In genomic region chr15:78900585-78901421, GRCm38 (mm10) we compare ENCODE assay signal across 9 mouse cellular contexts. TPM values are rescaled to one million over a fixed set of nuclear protein-coding genes. Genes with fewer than 3 reads are reported as not detected.
DNase-seq lines count a peak whose midpoint lies in the region; ATAC-seq and TF ChIP-seq lines count a peak whose summit lies in the region.
"Had no signal": no experiment of that assay in that cellular context is flagged by ENCODE, and none has a peak within 500 bp of the region (broad histone marks: within the 10 kb centered on the region; RNA-seq: fewer than 3 reads in every experiment).

No protein-coding gene starts in this region.

- H3K4me3 ChIP-seq in layer of hippocampus, adult 2 months, result peak overlapping the region; percentile 87
- peak overlapping the region; percentile 83 for H3K4me3 ChIP-seq in embryonic facial prominence, embryonic 13.5 days
- peak overlapping the region; percentile 66 for H3K4me3 ChIP-seq in intestine, embryonic 15.5 days (replicated peaks)
- H3K4me3 ChIP-seq in midbrain, postnatal 0 days (ENCODE audit: low read depth, low read length), result peak overlapping the region; percentile 46

- peaks cover 37% of the 10 kb centered on the region for H3K36me3 ChIP-seq in embryonic facial prominence, embryonic 13.5 days
- peaks cover 17% of the 10 kb centered on the region for H3K36me3 ChIP-seq in intestine, embryonic 15.5 days
- peaks cover 2% of the 10 kb centered on the region; the same call in 1 of the 2 replicates for H3K36me3 ChIP-seq in midbrain, postnatal 0 days (ENCODE audit: insufficient read depth, low read length)

- peaks cover 57% of the 10 kb centered on the region for H3K4me1 ChIP-seq in embryonic facial prominence, embryonic 13.5 days
- peaks cover 50% of the 10 kb centered on the region for H3K4me1 ChIP-seq in intestine, embryonic 15.5 days (replicated peaks)
- H3K4me1 ChIP-seq in midbrain, postnatal 0 days (ENCODE audit: insufficient read depth, low read length), result 0 out of 2 replicates have a peak, but pooled peaks cover 3% of the 10 kb centered on the region

- WGBS in embryonic facial prominence, embryonic 13.5 days, result 8% methylated on average over 18 of the region's 18 CpGs
- whole genome bisulfite sequencing in intestine, embryonic 15.5 days, result 11% methylated on average over 18 of the region's 18 CpGs
- 25% methylated on average over 18 of the region's 18 CpGs for WGBS in midbrain, postnatal 0 days

- 0 out of 2 replicates have a peak, but pooled peaks have one; percentile 26 for ATAC-seq in embryonic facial prominence, embryonic 13.5 days (ENCODE audit: insufficient number of reproducible peaks, insufficient read depth, low FRiP score, low TSS enrichment, low read depth)
- ATAC-seq in intestine, embryonic 15.5 days, result 0 out of 2 replicates have a peak, but pooled peaks have one; percentile 24
- ATAC-seq in midbrain, postnatal 0 days (ENCODE audit: low FRiP score), result no peak

- TF ChIP-seq CTCF in layer of hippocampus, adult 2 months (conservative IDR thresholded peaks at IDR 0.05), result no peak
- no peak for TF ChIP-seq CTCF in midbrain, postnatal 0 days (IDR thresholded peaks at IDR 0.05)

- DNase-seq in layer of hippocampus, adult 2 months (ENCODE audit: low spot score in 2 of 2), result no peak
- DNase-seq in layer of hippocampus, adult 9-10 months (ENCODE audit: low spot score), result no peak
- no peak for DNase-seq in midbrain, postnatal 0 days (ENCODE audit: low spot score)
- no peak for DNase-seq in cerebellum, adult 18-20 months
- DNase-seq in adrenal gland, adult (ENCODE audit: inconsistent age in 2 of 2, low spot score in 1 of 2), result no peak
- DNase-seq in frontal cortex, postnatal 14 days (ENCODE audit: low spot score in 2 of 2), result no peak

- H3K27me3 ChIP-seq in embryonic facial prominence, embryonic 13.5 days, result no peaks in the 10 kb centered on the region
- H3K27me3 ChIP-seq in intestine, embryonic 15.5 days (replicated peaks), result no peaks in the 10 kb centered on the region
- peaks cover 3% of the 10 kb centered on the region; the same call in 1 of the 2 replicates for H3K27me3 ChIP-seq in midbrain, postnatal 0 days (ENCODE audit: insufficient read depth, low read length)

- peak overlapping the region; percentile 88 for H3K4me2 ChIP-seq in embryonic facial prominence, embryonic 13.5 days
- peak overlapping the region; percentile 91 for H3K4me2 ChIP-seq in intestine, embryonic 15.5 days (replicated peaks)
- H3K4me2 ChIP-seq in midbrain, postnatal 0 days (ENCODE audit: low read depth, low read length, poor library complexity, severe bottlenecking), result peak overlapping the region; percentile 92

- H3K9me3 ChIP-seq in embryonic facial prominence, embryonic 13.5 days, result no peaks in the 10 kb centered on the region
- no peaks in the 10 kb centered on the region for H3K9me3 ChIP-seq in intestine, embryonic 15.5 days
- H3K9me3 ChIP-seq in midbrain, postnatal 0 days (ENCODE audit: low read length), result no peaks in the 10 kb centered on the region

- peak overlapping the region; percentile 93 for H3K27ac ChIP-seq in layer of hippocampus, adult 2 months
- H3K27ac ChIP-seq in embryonic facial prominence, embryonic 13.5 days, result peak overlapping the region; percentile 87
- H3K27ac ChIP-seq in intestine, embryonic 15.5 days, result peak overlapping the region; percentile 78
- H3K27ac ChIP-seq in midbrain, postnatal 0 days (ENCODE audit: low read depth, low read length), result no peak overlapping the region

- peak overlapping the region; percentile 86 for H3K9ac ChIP-seq in embryonic facial prominence, embryonic 13.5 days
- peak overlapping the region; percentile 82 for H3K9ac ChIP-seq in intestine, embryonic 15.5 days
- no peak overlapping the region for H3K9ac ChIP-seq in midbrain, postnatal 0 days (replicated peaks; ENCODE audit: low read length, poor library complexity, severe bottlenecking)

RNA-seq across cellular contexts. Expression of gene Sh3bp1, which starts 1.2 kb away (rescaled TPM):
- 10 to 100 TPM; 27.7 to 41.8 TPM for total RNA-seq in layer of hippocampus, adult 2 months (2021)
- polyA plus RNA-seq in embryonic facial prominence, embryonic 13.5 days (2015; fragmentation: Nextera tagmentation; extraction: Ambion mirVana), result 53.3 and 54.4 TPM in 2 replicates
- 21.6 and 26.8 TPM in 2 replicates for polyA plus RNA-seq in intestine, embryonic 15.5 days (2015; fragmentation: Nextera tagmentation; extraction: Ambion mirVana)
- 4.2 and 4.5 TPM in 2 replicates for total RNA-seq in midbrain, postnatal 0 days (2014; rRNA removed)
- polyA plus RNA-seq in midbrain, postnatal 0 days (2015; fragmentation: Nextera tagmentation; extraction: Ambion mirVana), result 4.0 and 4.7 TPM in 2 replicates

RNA-seq across cellular contexts. Expression of gene Gm49510, which starts 1.3 kb away (rescaled TPM):
- under 1 TPM in 1 of 2 experiments, not detected in 1; 0.27 TPM for total RNA-seq in layer of hippocampus, adult 2 months (2021)
- polyA plus RNA-seq in embryonic facial prominence, embryonic 13.5 days (2015; fragmentation: Nextera tagmentation; extraction: Ambion mirVana), result 0.18 and 0.25 TPM in 2 replicates
- polyA plus RNA-seq in intestine, embryonic 15.5 days (2015; fragmentation: Nextera tagmentation; extraction: Ambion mirVana), result 0.23 and 0.42 TPM in 2 replicates
- 1.7 TPM in 1 of 2 replicates, not detected in the other for total RNA-seq in midbrain, postnatal 0 days (2014; rRNA removed)
- polyA plus RNA-seq in midbrain, postnatal 0 days (2015; fragmentation: Nextera tagmentation; extraction: Ambion mirVana), result 0.17 TPM in 1 of 2 replicates, not detected in the other
- total RNA-seq: adrenal gland, postnatal 36 days had no signal

RNA-seq across cellular contexts. Expression of gene Pdxp, which starts 12.9 kb away (rescaled TPM):
- 100 to 1,000 TPM; 162 to 172 TPM for total RNA-seq in layer of hippocampus, adult 2 months (2021)
- 18.7 and 23.2 TPM in 2 replicates for polyA plus RNA-seq in embryonic facial prominence, embryonic 13.5 days (2015; fragmentation: Nextera tagmentation; extraction: Ambion mirVana)
- polyA plus RNA-seq in intestine, embryonic 15.5 days (2015; fragmentation: Nextera tagmentation; extraction: Ambion mirVana), result 11.0 TPM in 2 replicates
- 350 and 364 TPM in 2 replicates for total RNA-seq in midbrain, postnatal 0 days (2014; rRNA removed)
- polyA plus RNA-seq in midbrain, postnatal 0 days (2015; fragmentation: Nextera tagmentation; extraction: Ambion mirVana), result 171 and 181 TPM in 2 replicates

RNA-seq across cellular contexts. Expression of gene Gga1, which starts 23.8 kb away (rescaled TPM):
- 10 to 100 TPM; 64.0 to 64.7 TPM for total RNA-seq in layer of hippocampus, adult 2 months (2021)
- polyA plus RNA-seq in embryonic facial prominence, embryonic 13.5 days (2015; fragmentation: Nextera tagmentation; extraction: Ambion mirVana), result 42.5 and 51.8 TPM in 2 replicates
- 47.6 and 51.7 TPM in 2 replicates for polyA plus RNA-seq in intestine, embryonic 15.5 days (2015; fragmentation: Nextera tagmentation; extraction: Ambion mirVana)
- total RNA-seq in midbrain, postnatal 0 days (2014; rRNA removed), result 37.0 and 42.8 TPM in 2 replicates
- 42.4 and 43.4 TPM in 2 replicates for polyA plus RNA-seq in midbrain, postnatal 0 days (2015; fragmentation: Nextera tagmentation; extraction: Ambion mirVana)

RNA-seq across cellular contexts. Expression of gene Lgals1, which starts 25.7 kb away (rescaled TPM):
- 10 to 100 TPM; 18.9 to 20.2 TPM for total RNA-seq in layer of hippocampus, adult 2 months (2021)
- 2,193 and 2,304 TPM in 2 replicates for polyA plus RNA-seq in embryonic facial prominence, embryonic 13.5 days (2015; fragmentation: Nextera tagmentation; extraction: Ambion mirVana)
- 996 and 1,059 TPM in 2 replicates for polyA plus RNA-seq in intestine, embryonic 15.5 days (2015; fragmentation: Nextera tagmentation; extraction: Ambion mirVana)
- total RNA-seq in midbrain, postnatal 0 days (2014; rRNA removed), result 35.4 and 46.2 TPM in 2 replicates
- polyA plus RNA-seq in midbrain, postnatal 0 days (2015; fragmentation: Nextera tagmentation; extraction: Ambion mirVana), result 69.7 and 76.8 TPM in 2 replicates
